Mouse (Mus musculus): ENCODE data around the gene Pafah1b3.
A peak's percentile ranks its signal among the peaks of the same experiment; 100 is the strongest.
"Not testable (repeated sequence)": the region's sequence is repeated elsewhere in the genome, so short reads cannot be mapped to it uniquely, and the experiment has no call there.

Gene Pafah1b3

DNA sequence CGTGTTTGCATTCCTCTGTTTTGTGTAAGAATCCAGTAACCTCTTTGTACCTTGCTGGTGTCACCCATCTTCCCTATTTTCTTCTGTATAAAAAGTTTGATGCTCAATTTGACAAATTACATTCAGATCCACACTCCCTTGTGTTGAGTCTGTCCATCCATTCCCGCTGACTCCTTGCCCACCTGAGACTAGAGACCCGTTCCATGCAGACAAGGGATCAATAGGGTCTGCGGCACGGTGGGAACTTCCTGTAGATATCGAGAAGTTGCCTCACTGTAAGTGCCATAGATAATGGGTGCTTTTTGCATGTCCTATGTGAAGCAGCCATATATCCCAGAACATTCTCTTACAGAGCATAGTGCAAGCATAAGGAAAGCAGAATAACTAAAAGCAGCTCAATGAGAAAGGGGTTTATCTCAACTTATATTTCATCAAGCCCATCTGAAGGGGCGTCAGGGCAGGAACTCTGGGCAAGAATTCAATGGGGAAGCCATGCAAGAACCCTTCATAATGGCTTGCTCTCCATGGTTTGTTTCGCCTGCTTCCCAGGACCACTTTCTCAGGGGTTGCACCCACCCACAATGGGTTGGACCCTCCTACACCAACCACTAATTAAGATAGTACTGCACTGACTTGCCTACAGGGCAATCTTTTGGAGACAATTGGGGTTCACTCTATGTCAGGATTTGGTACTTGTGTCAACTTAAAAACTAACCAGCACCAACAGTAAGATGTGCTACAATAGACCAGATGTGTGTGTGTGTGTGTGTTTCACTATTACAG is 31.4 kb downstream of the Pafah1b3 start:
- DNase-seq: no peak

DNA sequence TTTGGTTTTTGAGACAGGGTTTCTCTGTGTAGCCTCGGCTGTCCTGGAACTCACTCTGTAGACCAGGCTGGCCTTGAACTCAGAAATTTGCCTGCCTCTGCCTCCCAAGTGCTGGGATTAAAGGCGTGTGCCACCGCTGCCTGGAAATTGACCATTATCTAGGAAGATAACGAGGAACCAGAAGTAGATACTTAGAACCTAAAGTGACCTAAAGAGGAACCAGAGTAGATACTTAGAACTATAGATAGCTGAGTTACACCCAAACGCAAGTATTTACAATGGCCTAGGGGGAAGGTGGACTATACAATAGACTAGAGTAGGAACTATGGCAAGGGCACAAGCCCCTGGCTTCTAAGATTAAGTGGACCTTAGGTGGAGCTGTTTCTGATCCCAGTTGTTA is 32.0 kb downstream of the Pafah1b3 start:
- not testable (repeated sequence) for DNase-seq

DNA sequence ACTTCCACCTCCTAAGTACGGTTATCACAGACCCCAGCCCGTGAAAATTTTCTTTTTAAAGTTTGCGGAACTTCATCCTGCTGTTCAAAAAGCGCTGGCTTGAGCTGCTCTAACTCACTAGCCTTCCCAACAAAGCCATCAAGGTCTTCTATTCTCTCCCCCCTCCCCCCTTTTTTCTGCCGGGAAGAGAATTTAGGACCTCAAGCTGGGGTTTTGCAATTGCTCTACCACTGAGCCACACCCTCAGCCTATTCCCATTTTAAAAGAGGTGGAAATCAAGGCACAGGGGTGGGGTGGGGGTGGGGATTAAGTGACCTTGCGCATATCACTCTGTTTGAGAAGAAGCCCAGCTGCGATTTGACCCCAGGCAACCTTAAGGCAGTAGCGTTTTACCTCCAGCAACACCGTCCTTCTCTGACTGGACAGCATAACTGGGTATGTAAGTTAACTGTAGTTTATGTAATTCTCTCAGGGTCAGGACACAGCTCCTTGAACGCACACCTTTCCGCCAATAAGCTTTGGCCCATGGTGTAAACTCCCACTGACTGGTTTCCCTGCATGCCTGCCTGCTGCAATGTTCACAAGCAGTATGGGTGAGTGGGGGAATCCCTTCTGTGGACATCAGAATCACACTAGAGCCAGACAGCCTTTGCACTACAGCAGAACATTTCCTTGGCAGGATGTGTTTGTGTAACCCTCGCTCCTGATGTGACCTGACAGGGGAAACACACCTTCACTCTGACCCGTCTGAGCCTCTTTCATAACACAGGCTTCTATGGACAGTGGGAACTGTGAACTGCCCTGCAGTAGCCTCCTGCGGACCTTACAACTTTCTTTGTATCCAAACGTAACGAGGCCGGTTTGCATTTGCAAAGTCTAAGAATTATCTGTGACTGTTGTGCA is 33.6 kb downstream of the Pafah1b3 start:
- DNase-seq: no peak

DNA sequence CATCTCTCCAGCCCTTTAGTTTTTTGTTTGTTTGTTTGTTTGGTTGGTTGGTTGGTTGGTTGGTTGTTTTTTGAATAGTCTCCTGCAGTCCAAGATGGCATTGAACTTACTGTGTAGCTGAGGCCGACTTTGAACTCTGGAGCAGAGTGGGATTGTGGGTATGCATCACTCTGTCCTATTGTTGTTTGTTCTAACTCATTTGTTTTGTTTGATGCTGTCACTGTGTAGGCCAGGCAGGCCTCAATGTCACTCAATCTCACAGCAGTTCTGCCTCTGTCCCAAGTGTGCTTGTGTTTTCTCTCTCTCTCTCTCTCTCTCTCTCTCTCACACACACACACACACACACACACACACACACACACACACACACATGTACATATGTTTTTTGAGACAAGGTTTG is 35.9 kb downstream of the Pafah1b3 start:
- DNase-seq: no peak

DNA sequence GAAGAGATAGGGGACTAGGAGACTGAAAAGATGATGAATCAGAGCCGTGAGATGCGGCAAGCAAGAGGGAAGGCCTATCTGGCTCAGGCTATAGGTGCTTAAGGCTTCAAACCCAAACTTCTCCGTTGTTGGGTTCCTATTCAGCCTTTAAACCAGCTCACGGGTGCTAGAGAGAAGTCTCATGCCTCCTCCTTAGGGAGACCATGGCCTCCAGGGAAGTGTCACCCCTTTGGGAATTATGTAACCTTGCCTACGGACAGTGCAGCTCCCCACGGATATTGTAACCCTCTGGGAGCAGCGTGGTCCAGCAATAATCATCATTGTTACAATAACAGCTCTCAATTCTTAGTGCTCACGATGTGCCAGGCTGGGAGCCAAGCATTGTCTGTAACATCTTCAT is 46.0 kb downstream of the Pafah1b3 start:
- no peak for DNase-seq

DNA sequence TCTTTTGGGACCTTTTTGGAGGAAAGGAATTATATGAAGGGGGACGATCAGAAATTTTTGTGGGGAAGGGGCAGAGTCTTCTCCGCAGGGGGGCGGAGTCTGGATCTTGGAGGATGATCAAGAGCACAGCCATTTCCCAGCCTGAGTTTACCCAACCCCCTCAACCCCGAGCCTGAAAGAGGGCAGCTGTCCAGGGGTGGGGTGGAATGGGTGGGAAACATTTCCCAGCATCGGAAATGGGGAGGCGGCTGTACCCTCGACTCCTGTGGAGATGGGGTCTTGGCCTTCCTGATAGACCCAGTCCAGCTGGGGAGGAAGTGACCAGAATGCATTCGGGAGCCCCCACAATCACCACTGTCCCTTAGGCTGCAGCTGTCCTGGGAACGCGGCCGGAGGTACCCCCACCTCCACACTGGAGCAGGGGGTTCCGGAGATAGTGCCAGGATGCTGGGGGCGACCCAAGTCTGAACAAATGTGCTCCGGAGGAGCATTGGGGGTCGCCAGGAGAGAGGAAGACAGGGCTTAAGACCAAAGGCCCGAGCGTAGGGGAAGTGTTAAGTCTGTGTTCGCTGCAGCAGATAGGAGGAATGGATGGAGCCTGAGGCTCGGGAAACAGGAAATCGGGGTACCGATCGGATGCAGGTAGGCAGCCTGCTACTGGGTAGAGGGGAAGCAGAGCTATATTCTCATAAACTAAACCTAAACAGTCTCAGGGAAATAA is 46.6 kb downstream of the Pafah1b3 start:
- DNase-seq: peak; percentile 52

DNA sequence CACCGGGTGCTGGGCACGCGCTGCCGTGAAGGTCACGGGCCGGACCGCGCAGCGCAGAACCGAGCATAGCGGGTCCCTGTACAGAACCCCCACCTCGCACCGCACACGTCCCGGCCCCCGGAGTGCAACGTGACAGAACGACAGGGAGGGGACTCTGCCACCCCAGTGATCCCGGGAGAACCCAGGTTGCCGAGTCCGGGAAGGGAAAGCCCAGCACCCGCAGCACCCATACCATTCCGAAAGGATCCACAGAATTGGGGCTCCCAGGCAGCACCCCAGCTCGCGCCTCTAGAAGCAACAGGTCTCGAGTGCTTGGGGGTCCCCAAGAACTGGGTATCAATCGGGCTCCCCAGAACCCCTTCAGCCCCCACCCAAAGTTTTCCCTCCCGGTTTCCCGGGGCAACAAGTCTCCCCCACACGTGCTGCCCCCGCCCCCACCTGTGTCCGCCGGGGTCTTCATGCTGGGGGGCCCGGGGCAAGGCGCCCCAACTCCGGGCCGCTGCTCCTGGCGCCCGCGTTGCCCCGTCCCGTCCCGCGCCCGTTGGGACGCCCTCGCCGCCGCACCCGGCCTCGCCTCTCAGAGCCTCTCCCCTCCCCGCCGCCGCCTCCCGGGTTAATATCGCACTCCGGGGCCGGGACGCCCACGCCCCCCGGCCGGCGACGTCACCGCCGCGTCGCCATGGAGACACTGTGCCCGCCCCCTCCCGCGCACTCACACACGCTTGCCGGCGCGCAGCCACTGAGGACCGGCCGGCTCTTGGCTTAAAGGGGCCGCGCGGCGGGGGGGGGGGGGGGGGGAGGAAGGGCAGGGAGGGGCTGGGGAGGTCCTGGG is 47.4 kb downstream of the Pafah1b3 start, which contains the start of gene Erf:
Gene Erf (minus strand): TSS at position 621 of the 832 bp plus-strand sequence.
- peak; percentile 96 for DNase-seq

DNA sequence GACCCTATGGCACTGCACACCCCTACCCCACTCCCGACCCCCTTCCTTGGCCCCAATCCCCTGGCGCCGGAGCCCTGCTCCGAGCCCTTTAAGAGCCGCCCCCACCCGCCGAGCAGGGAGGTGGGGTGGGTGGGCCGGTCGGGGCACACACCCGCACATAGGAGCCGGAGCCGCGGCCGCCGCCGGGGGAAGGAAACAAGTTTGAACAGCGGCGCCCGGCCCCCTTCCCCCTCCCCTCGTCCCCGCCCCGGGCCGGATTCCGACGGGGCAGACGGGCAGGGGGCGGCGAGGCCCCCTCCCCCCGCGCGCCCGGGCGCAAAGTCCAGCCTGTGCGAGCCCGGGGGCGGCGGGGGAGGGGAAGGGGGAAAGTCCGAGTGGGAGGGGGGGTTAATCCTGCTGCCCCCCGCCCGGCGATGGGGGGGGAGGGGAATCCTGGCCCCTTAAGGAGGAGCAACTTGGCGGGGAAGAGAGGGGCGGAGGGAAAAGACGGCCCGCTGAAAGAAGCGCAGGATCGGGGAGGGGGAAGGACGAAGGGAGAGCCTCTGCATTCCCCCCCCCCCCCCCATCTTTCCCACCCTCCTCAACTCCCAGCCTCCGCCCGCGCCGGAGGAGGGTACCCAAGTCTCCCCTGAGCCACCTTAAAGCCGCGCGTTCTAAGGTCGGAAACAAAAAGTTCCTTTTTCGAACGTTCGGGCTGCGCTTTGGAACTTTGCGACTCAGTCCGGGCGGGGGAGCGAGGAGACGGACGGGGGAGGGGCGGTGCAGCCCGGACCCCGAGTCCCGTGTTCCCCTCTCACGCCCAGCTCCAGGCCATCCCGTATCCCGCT is 48.3 kb downstream of the Pafah1b3 start:
- DNase-seq: peak; percentile 83

DNA sequence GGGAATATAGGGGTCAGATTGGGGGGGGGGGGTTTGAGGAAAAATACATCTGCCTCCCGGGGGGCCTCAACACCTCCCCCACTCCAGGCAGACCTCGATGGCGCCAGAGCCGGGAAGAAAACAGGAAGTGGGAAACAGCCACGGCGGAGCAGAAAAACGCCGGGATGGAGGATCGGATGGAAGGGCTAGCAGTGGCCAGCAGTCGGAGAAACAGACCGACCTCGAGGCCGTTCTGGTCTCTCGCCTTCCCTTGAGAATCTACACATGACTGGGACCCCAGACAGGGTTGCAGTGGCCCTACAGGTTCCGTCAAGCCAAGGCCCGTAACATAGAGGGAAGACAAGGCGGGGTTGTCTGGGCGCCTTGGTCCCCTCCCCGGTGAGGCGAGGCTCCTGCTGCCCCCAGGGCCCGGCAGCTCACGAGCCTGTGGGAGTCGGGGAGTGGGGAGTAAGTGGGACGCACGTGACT is 48.9 kb downstream of the Pafah1b3 start:
- DNase-seq: no peak

DNA sequence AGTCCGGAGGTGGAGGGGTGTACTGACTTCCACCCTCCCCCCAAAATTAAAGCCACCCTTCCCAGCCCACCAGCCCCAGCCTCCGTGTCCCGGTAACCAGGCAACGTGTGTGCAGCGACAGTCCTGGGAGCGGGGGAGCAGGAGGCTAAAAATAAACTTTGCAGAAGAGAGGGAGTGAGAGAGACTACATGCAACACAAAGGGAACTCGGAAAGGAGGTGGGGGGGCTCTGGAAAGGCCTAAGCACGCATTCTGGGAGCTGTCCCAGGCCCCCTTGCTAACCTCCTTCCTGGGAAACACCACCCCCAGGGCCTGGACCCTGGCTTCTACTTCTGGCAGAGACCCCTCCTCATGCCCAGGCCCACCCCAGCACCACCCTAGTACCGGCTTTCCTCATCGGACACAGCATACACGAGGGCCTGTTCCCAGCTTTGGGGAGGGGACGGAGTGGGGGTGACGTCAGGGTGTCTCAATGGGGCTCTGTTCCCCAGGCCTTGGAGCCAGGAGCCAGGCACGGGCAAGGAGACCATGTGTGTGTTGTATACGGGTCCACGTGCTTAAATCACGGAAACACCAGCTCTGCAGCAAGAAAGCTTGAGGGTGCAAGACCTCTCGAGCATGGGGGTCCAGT is 49.7 kb downstream of the Pafah1b3 start:
- no peak for DNase-seq

DNA sequence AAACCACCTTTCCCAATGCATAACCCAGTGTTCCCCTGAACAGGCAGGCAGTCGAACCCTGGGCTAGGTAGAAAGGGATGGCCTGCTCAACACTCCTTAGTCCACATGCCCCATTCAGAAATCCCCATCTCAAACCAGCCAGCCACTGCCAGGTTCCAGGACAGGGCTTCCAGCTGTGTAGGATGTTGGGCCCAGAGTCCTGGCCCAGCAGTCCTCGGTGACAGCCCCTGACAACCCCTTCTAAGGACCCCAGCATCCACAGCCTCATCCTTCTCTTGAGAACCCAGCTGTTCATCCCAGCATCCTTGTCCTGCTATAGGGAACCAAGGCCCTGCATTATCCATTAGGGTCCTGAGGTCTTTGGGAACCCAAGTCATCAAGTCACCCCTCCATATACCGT is 50.3 kb downstream of the Pafah1b3 start:
- DNase-seq: no peak

DNA sequence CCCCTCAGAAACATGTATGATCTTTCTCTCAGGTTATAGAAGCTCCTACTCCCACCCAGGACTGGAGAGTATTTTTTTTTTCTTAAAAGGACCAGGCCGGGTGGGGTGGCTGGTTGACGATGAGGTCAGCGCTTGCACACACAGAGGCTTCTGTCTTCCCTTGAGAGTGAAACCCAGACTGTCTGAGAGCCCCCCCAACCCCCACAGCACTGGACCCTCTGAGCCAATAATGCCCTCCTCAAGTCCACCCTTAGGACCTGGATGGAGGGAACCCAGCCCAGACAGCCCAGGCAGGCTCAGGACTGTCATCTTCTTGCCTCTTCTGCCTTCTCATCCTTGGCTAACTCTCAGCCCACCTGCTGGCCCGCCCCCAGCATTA is 51.0 kb downstream of the Pafah1b3 start:
- no peak for DNase-seq

DNA sequence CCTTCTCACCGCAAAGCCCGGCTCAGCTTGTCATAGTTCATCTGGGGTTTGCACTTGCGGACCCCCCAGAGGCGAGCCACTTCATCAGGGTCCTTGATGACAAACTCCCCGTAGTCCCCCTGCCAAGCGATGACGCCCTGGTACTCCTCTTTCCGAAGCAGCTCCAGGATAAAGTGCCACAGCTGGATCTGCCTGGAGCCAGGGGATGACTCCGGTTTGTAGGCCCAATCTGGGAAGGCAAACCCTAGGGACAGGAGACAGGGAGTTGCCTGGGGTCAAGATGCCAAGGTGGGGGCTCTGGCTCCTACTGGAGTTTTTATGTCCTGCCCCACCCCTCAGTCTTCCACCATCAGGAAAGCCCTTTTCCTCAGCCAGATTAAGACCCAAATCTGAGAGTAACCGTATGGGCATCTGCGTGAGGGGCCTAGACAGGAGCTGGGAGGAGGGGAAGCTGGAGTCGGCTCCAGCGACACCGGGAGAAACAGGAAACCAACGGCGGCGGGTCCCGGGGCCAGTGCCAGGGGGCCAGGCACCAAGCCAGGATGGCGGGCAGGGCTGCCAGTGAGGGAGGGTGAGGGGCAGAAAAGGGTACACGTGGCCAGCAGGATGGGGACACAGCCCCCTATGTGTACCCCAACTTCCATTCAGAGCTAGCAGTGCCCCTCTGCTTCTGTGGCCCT is 51.6 kb downstream of the Pafah1b3 start:
- DNase-seq: peak; percentile 68

All from kidney, adult 18-20 months (tissue).